Mouse (Mus musculus): ENCODE measurements around the gene Slc22a6. TPM values are rescaled to one million over a fixed set of nuclear protein-coding genes. Genes with fewer than 3 reads are reported as not detected.

The Slc22a6 gene
- total RNA-seq, 4 experiments from 2014 or later, result not detected

Other genes with a start within 250 kb of the Slc22a6 start
- not detected for gene Slc22a30, start 212.9 kb upstream of the Slc22a6 start, total RNA-seq (2022)
- gene Slc22a8, start 26.8 kb upstream of the Slc22a6 start, total RNA-seq (2022), result under 1 TPM in 3 of 4 experiments, not detected in 1; 0.07 to 0.40 (median 0.15) TPM
- gene Chrm1, start 45.8 kb downstream of the Slc22a6 start, total RNA-seq (2022), result 1 to 10 TPM; 1.2 to 2.6 (median 1.8) TPM
- gene Slc3a2, start 105.3 kb downstream of the Slc22a6 start, total RNA-seq (2022), result 100 to 1,000 TPM; 210 to 266 (median 246) TPM
- gene Wdr74, start 117.8 kb downstream of the Slc22a6 start, total RNA-seq (2022), result 10 to 100 TPM; 49.1 to 60.4 (median 53.3) TPM
- 1 to 10 TPM in 3 of 4 experiments, under 1 TPM in 1; 0.64 to 4.4 (median 1.8) TPM for gene 1700092M07Rik, start 122.7 kb downstream of the Slc22a6 start, total RNA-seq (2022)
- 100 to 1,000 TPM in 3 of 4 experiments, 10 to 100 TPM in 1; 90.9 to 138 (median 118) TPM for gene Stx5a, start 123.4 kb downstream of the Slc22a6 start, total RNA-seq (2022)
- 100 to 1,000 TPM; 102 to 164 (median 148) TPM for gene Nxf1, start 139.0 kb downstream of the Slc22a6 start, total RNA-seq (2022)
- gene Tmem223, start 153.0 kb downstream of the Slc22a6 start, total RNA-seq (2022), result 100 to 1,000 TPM; 111 to 137 (median 123) TPM
- gene Tmem179b, start 156.4 kb downstream of the Slc22a6 start, total RNA-seq (2022), result 10 to 100 TPM; 54.8 to 73.9 (median 63.9) TPM
- gene Taf6l, start 168.4 kb downstream of the Slc22a6 start, total RNA-seq (2022), result 10 to 100 TPM; 16.6 to 26.8 (median 21.0) TPM
- 100 to 1,000 TPM in 2 of 4 experiments, 10 to 100 TPM in 2; 86.0 to 106 (median 102) TPM for gene Polr2g, start 180.5 kb downstream of the Slc22a6 start, total RNA-seq (2022)
- 1 to 10 TPM; 2.5 to 4.9 (median 3.5) TPM for gene Zbtb3, start 184.5 kb downstream of the Slc22a6 start, total RNA-seq (2022)
- gene Ttc9c, start 201.3 kb downstream of the Slc22a6 start, total RNA-seq (2022), result 10 to 100 TPM; 27.4 to 40.5 (median 35.9) TPM
- 10 to 100 TPM; 66.4 to 84.4 (median 73.9) TPM for gene Hnrnpul2, start 202.0 kb downstream of the Slc22a6 start, total RNA-seq (2022)
- gene AC129217.1, start 211.7 kb downstream of the Slc22a6 start, total RNA-seq (2022), result not detected
- 100 to 1,000 TPM in 3 of 4 experiments, 10 to 100 TPM in 1; 96.6 to 137 (median 126) TPM for gene Bscl2, start 219.4 kb downstream of the Slc22a6 start, total RNA-seq (2022)
- 1 to 10 TPM; 4.7 to 9.8 (median 8.7) TPM for gene Gng3, start 221.2 kb downstream of the Slc22a6 start, total RNA-seq (2022)
- 1 to 10 TPM; 2.6 to 4.5 (median 3.3) TPM for gene Lrrn4cl, start 232.7 kb downstream of the Slc22a6 start, total RNA-seq (2022)

Measured in adrenal gland, adult 8-10 months (tissue).